Mouse (Mus musculus) bone marrow macrophage, adult 2 months (primary cell): Measurements from ENCODE around the gene Hoxa5.

Experiments
- CTCF ChIP-seq: IDR thresholded peaks from 2 replicates; pipeline ENCODE4 v1.5.1; 2012; ENCODE audit warnings: low read depth, mild to moderate bottlenecking, low read length, moderate library complexity
- POLR2A ChIP-seq: IDR thresholded peaks from 2 replicates; pipeline ENCODE4 v1.6.1; 2012; ENCODE audit warnings: mild to moderate bottlenecking, low read depth, low read length, borderline replicate concordance

- TF ChIP-seq CTCF (no peak), POLR2A (no peak)
Measured at GRCm38 (mm10) chr6:52162611-52163365, 41.6 kb downstream of the Hoxa5 start.
